Mouse (Mus musculus) embryonic fibroblast, embryonic 13.5 days (primary cell): ENCODE measurements around the gene Nsun4. TPM values are rescaled to one million over a fixed set of nuclear protein-coding genes. Genes with fewer than 3 reads are reported as not detected.

Experiments
- H3K27ac ChIP-seq: 2 replicates; pipeline ENCODE4 v1.5.1; 2012; ENCODE audit warnings: low read length, control low read depth, inconsistent platforms; ENCODE audit not compliant: insufficient read depth
- H3K4me1 ChIP-seq: 2 replicates; pipeline ENCODE4 v1.6.1; 2011; ENCODE audit warnings: low read length; ENCODE audit not compliant: control insufficient read depth, insufficient read depth
- H3K4me3 ChIP-seq: 2 replicates; pipeline ENCODE4 v1.5.1; 2011; ENCODE audit warnings: mild to moderate bottlenecking, control low read depth, low read length; ENCODE audit not compliant: insufficient read depth
- CTCF ChIP-seq: IDR thresholded peaks from 2 replicates; pipeline ENCODE4 v1.5.1; 2011; ENCODE audit warnings: mild to moderate bottlenecking, control low read depth, low read length, moderate library complexity, borderline replicate concordance; ENCODE audit not compliant: insufficient read depth
- POLR2A ChIP-seq: IDR thresholded peaks from 2 replicates; pipeline ENCODE4 v1.6.1; 2011; ENCODE audit warnings: low read depth, mild to moderate bottlenecking, control low read depth, low read length, moderate library complexity
- polyA plus RNA-seq: library from polyadenylated mRNA; stranded (reverse); fragments of >200 nt; gene quantifications from 2 replicates; pipeline ENCODE4 v1.2.4, GENCODE M21; 2011; ENCODE audit warnings: low read depth; ENCODE audit not compliant: missing spikeins, insufficient read length

Gene Nsun4
- polyA plus RNA-seq, 1 experiment = 13.0 TPM

- Histone ChIP-seq H3K27ac (peak within 1 kb of the TSS; percentile 66), H3K4me1 (peaks cover 2% of the 10 kb centered on the region), H3K4me3 (peak within 1 kb of the TSS; percentile 94)
- TF ChIP-seq POLR2A = peak; percentile 92
- no peak for TF ChIP-seq CTCF
These were observed 21.4 kb upstream of the Nsun4 start, which contains the start of the genes Uqcrh and Lrrc41 for GRCm38 (mm10) chr4:116074861-116075620. Uqcrh (minus strand) TSS chr4:116075071. Lrrc41 (plus strand) TSS chr4:116075269.

- Histone ChIP-seq H3K4me1 (peaks cover 2% of the 10 kb centered on the region), H3K4me3 (peak overlapping the region; percentile 94), H3K27ac (peak overlapping the region; percentile 18; the same call in 1 of the 2 replicates)
- TF ChIP-seq POLR2A (no peak), CTCF (no peak)
These were observed 20.5 kb upstream of the Nsun4 start for GRCm38 (mm10) chr4:116074145-116074675.

GRCm38 (mm10) chr4:116073146-116073545, 19.5 kb upstream of the Nsun4 start:
- Histone ChIP-seq H3K4me1 (peaks cover 2% of the 10 kb centered on the region), H3K4me3 (peak overlapping the region; percentile 24; the same call in 1 of the 2 replicates), H3K27ac (no peak overlapping the region)
- TF ChIP-seq CTCF (no peak), POLR2A (no peak)

- no peak overlapping the region for H3K27ac ChIP-seq
- no peak for TF ChIP-seq CTCF
- no peak for TF ChIP-seq POLR2A
- peaks cover 2% of the 10 kb centered on the region; the same call in 1 of the 2 replicates for H3K4me1 ChIP-seq
These were observed 16.4 kb upstream of the Nsun4 start for GRCm38 (mm10) chr4:116070116-116070515.

GRCm38 (mm10) chr4:116063855-116064254, 10.2 kb upstream of the Nsun4 start:
- Histone ChIP-seq H3K4me3 (no peak overlapping the region), H3K27ac (no peak overlapping the region), H3K4me1 (no peaks in the 10 kb centered on the region)
- TF ChIP-seq POLR2A (no peak), CTCF (no peak)

More at GRCm38 (mm10) chr4:116070116-116070515, 16.4 kb upstream of the Nsun4 start:
- H3K4me3 ChIP-seq = no peak overlapping the region

GRCm38 (mm10) chr4:116059012-116059726, 5.5 kb upstream of the Nsun4 start:
- H3K4me1 ChIP-seq = 0 out of 2 replicates have a peak, but pooled peaks cover 3% of the 10 kb centered on the region
- H3K4me3 ChIP-seq = no peak overlapping the region
- H3K27ac ChIP-seq = no peak overlapping the region
- TF ChIP-seq POLR2A = no peak
- TF ChIP-seq CTCF = no peak

GRCm38 (mm10) chr4:116057559-116057958, 3.9 kb upstream of the Nsun4 start:
- TF ChIP-seq POLR2A (no peak), CTCF (no peak)

GRCm38 (mm10) chr4:116052526-116053293, 966 bp downstream of the Nsun4 start:
- TF ChIP-seq CTCF (0 out of 2 replicates have a peak, but pooled peaks have one; percentile 11), POLR2A (no peak)
- peak overlapping the region; percentile 60 for H3K4me3 ChIP-seq
- H3K4me1 ChIP-seq = peaks cover 3% of the 10 kb centered on the region; the same call in 1 of the 2 replicates
- H3K27ac ChIP-seq = peak overlapping the region; percentile 93

More at GRCm38 (mm10) chr4:116057559-116057958, 3.9 kb upstream of the Nsun4 start:
- 0 out of 2 replicates have a peak, but pooled peaks cover 3% of the 10 kb centered on the region for H3K4me1 ChIP-seq
- H3K27ac ChIP-seq = no peak overlapping the region
- H3K4me3 ChIP-seq = no peak overlapping the region

GRCm38 (mm10) chr4:116049211-116049610, 4.5 kb downstream of the Nsun4 start:
- H3K4me3 ChIP-seq = no peak overlapping the region
- H3K4me1 ChIP-seq = no peaks in the 10 kb centered on the region; the same call in 1 of the 2 replicates
- H3K27ac ChIP-seq = no peak overlapping the region
- TF ChIP-seq CTCF = no peak
- TF ChIP-seq POLR2A = no peak
